Mouse (Mus musculus): ENCODE measurements around the gene Pou5f1. TPM values are rescaled to one million over a fixed set of nuclear protein-coding genes. Genes with fewer than 3 reads are reported as not detected.

Gene Pou5f1
- polyA plus RNA-seq, 1 experiment: 102 TPM

DNA sequence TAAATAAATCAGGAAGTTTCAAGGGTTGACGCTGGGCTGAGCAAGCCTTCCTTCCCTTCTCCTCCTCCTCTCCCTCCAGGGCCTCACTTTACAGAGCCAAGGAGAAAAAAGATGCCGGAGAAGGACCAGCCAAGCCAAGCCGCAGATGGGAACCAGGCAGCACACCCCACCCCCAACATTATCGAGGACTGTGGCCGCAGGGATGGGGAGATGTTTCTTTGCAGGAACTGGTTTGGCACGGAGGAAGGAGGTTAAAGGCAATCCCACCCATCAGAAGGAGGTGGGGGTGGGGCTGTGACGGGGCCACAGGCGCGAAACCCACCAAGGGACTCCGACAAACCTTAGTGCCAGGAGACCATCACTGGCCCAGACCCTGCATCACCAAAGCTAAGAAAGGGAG is 19.1 kb upstream of the Pou5f1 start:
- WGBS: 46% methylated on average over 10 of the region's 10 CpGs
- Histone ChIP-seq H3K4me1 (ENCODE audit: control insufficient read depth, insufficient read depth, low read length) (no peaks in the 10 kb centered on the region; the same call in 1 of the 2 replicates), H3K27ac (ENCODE audit: control insufficient read depth, insufficient read depth, low read depth, low read length, poor library complexity) (no peak overlapping the region), H3K4me3 (replicated peaks; ENCODE audit: control insufficient read depth, low read depth, low read length) (no peak overlapping the region)
- TF ChIP-seq POLR2A (IDR thresholded peaks at IDR 0.05; ENCODE audit: borderline replicate concordance, control insufficient read depth, low read depth, low read length) (no peak), CTCF (IDR thresholded peaks at IDR 0.05; ENCODE audit: control insufficient read depth, insufficient read depth, low read length) (no peak)

DNA sequence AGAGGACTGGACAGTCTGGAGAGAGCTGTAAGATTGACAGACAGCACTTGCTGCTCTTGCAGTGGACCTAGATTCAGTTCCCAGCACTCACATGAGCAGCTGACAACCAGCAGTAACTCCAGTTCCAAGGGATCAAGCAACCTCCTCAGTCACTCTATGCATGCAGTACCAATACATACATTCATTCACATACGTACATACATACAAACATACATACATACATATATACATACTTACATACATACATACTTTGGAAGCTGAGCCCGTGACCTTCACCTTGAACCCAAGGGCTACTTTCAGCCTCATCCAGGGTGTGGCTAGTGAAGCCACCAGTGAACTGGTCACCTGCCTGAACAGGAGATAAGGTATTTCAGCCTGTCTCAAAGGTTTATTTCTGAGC is 17.8 kb upstream of the Pou5f1 start:
- Histone ChIP-seq H3K4me3 (replicated peaks; ENCODE audit: control insufficient read depth, low read depth, low read length) (no peak overlapping the region), H3K27ac (ENCODE audit: control insufficient read depth, insufficient read depth, low read depth, low read length, poor library complexity) (no peak overlapping the region), H3K4me1 (ENCODE audit: control insufficient read depth, insufficient read depth, low read length) (no peaks in the 10 kb centered on the region; the same call in 1 of the 2 replicates)
- TF ChIP-seq CTCF (IDR thresholded peaks at IDR 0.05; ENCODE audit: control insufficient read depth, insufficient read depth, low read length): no peak
- no peak for TF ChIP-seq POLR2A (IDR thresholded peaks at IDR 0.05; ENCODE audit: borderline replicate concordance, control insufficient read depth, low read depth, low read length)
- 85% methylated on average over 2 of the region's 2 CpGs for WGBS

DNA sequence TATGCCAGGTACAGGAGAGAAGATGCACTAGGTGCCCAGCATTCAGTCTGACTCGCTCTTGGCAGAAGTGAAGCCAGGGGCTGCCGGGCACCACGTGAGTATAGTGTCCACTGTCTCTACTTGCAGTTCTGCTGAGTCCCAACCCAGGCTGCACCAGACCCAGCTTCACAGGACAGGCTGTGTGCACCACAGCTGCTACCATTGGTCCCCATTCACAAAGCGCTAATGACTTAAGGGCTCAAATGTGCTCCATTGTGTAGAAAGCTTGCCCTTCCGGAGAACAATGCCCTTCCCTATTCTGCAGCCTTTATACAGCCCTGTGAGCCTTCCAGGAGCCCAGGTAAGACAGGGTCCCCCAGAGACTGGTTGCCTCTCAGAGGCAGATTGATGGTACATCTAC is 15.5 kb upstream of the Pou5f1 start:
- no peak for TF ChIP-seq CTCF (IDR thresholded peaks at IDR 0.05; ENCODE audit: control insufficient read depth, insufficient read depth, low read length)
- TF ChIP-seq POLR2A (IDR thresholded peaks at IDR 0.05; ENCODE audit: borderline replicate concordance, control insufficient read depth, low read depth, low read length): no peak
- H3K4me1 ChIP-seq (ENCODE audit: control insufficient read depth, insufficient read depth, low read length): no peaks in the 10 kb centered on the region
- no peak overlapping the region for H3K27ac ChIP-seq (ENCODE audit: control insufficient read depth, insufficient read depth, low read depth, low read length, poor library complexity)
- no peak overlapping the region for H3K4me3 ChIP-seq (replicated peaks; ENCODE audit: control insufficient read depth, low read depth, low read length)
- 59% methylated on average over 5 of the region's 5 CpGs for WGBS

DNA sequence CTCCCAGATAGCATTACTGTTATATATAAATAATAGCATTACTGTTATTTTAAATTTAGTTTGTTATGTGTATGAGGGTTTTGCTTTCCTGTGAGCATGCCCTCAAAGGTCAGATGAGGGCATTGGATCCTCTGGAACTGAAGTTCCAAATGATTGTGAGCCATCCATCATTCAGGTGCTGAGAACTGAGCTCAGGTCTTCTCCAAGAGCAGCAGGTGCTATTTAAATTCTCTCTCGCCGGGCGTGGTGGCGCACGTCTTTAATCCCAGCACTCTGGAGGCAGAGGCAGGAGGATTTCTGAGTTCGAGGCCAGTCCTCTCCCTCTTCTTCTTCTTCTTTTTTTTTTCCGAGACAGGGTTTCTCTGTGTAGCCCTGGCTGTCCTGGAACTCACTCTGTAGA is 8.7 kb upstream of the Pou5f1 start:
- Histone ChIP-seq H3K4me1 (ENCODE audit: control insufficient read depth, insufficient read depth, low read length) (no peaks in the 10 kb centered on the region), H3K27ac (ENCODE audit: control insufficient read depth, insufficient read depth, low read depth, low read length, poor library complexity) (no peak overlapping the region), H3K4me3 (replicated peaks; ENCODE audit: control insufficient read depth, low read depth, low read length) (no peak overlapping the region)
- no peak for TF ChIP-seq POLR2A (IDR thresholded peaks at IDR 0.05; ENCODE audit: borderline replicate concordance, control insufficient read depth, low read depth, low read length)
- TF ChIP-seq CTCF (IDR thresholded peaks at IDR 0.05; ENCODE audit: control insufficient read depth, insufficient read depth, low read length): no peak
- WGBS: 79% methylated on average over 7 of the region's 7 CpGs

DNA sequence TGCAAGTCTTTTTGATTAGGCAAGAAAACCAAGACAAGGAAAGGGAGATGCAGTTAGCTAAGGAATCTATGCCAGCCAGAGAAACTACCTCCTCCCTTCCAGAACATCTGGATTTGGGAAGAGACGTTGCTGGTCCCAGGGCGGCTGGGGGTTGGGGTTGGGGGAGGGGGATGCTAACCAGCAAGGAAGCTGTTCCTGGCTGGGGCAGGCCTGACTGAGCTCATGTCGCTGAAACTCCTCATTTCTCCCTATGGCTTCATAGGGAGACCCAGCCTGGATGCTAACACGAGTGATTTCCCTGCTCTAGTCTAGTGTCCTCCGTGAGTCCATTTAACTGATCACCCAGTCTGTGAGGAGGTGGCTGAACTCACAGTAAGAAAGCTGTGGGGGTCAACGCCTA is 3.6 kb upstream of the Pou5f1 start:
- no peak overlapping the region for H3K27ac ChIP-seq (ENCODE audit: control insufficient read depth, insufficient read depth, low read depth, low read length, poor library complexity)
- no peaks in the 10 kb centered on the region for H3K4me1 ChIP-seq (ENCODE audit: control insufficient read depth, insufficient read depth, low read length)
- H3K4me3 ChIP-seq (replicated peaks; ENCODE audit: control insufficient read depth, low read depth, low read length): no peak overlapping the region
- 20% methylated on average over 6 of the region's 6 CpGs for WGBS
- TF ChIP-seq POLR2A (IDR thresholded peaks at IDR 0.05; ENCODE audit: borderline replicate concordance, control insufficient read depth, low read depth, low read length): no peak
- no peak for TF ChIP-seq CTCF (IDR thresholded peaks at IDR 0.05; ENCODE audit: control insufficient read depth, insufficient read depth, low read length)

DNA sequence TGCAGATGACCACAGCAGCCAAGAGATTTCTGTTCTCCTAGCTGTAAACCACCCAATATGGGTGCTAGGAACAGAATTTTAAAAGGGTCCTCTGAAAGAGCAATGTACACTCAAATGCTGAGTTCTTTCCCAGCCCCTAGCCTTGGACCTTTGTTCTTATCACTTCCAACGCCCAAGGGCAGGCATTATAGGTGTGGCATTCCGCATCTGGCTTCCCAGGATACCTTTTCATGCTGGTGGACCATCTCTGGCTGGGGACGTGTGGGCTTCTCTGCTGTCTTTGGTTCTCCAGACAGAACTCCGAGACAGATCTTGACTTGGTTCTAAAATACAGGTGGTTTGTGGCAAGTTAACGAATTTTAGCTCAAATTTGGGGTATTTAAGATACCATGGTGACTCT is 3.1 kb upstream of the Pou5f1 start:
- no peak for TF ChIP-seq CTCF (IDR thresholded peaks at IDR 0.05; ENCODE audit: control insufficient read depth, insufficient read depth, low read length)
- TF ChIP-seq POLR2A (IDR thresholded peaks at IDR 0.05; ENCODE audit: borderline replicate concordance, control insufficient read depth, low read depth, low read length): no peak
- Histone ChIP-seq H3K4me1 (ENCODE audit: control insufficient read depth, insufficient read depth, low read length) (no peaks in the 10 kb centered on the region), H3K27ac (ENCODE audit: control insufficient read depth, insufficient read depth, low read depth, low read length, poor library complexity) (no peak overlapping the region), H3K4me3 (replicated peaks; ENCODE audit: control insufficient read depth, low read depth, low read length) (no peak overlapping the region)
- WGBS: 51% methylated on average over 5 of the region's 5 CpGs

DNA sequence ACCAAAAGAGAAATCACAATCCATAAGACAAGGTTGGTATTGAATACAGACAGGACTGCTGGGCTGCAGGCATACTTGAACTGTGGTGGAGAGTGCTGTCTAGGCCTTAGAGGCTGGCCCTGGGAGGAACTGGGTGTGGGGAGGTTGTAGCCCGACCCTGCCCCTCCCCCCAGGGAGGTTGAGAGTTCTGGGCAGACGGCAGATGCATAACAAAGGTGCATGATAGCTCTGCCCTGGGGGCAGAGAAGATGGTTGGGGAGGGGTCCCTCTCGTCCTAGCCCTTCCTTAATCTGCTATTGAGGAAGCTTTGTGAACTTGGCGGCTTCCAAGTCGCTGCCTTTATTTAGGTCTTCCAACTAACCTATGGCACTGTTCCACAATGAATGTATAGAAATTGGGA is 2.0 kb upstream of the Pou5f1 start:
- no peaks in the 10 kb centered on the region for H3K4me1 ChIP-seq (ENCODE audit: control insufficient read depth, insufficient read depth, low read length)
- H3K4me3 ChIP-seq (replicated peaks; ENCODE audit: control insufficient read depth, low read depth, low read length): no peak overlapping the region
- WGBS: 33% methylated on average over 5 of the region's 5 CpGs
- H3K27ac ChIP-seq (ENCODE audit: control insufficient read depth, insufficient read depth, low read depth, low read length, poor library complexity): no peak overlapping the region
- TF ChIP-seq CTCF (IDR thresholded peaks at IDR 0.05; ENCODE audit: control insufficient read depth, insufficient read depth, low read length): no peak
- TF ChIP-seq POLR2A (IDR thresholded peaks at IDR 0.05; ENCODE audit: borderline replicate concordance, control insufficient read depth, low read depth, low read length): no peak

DNA sequence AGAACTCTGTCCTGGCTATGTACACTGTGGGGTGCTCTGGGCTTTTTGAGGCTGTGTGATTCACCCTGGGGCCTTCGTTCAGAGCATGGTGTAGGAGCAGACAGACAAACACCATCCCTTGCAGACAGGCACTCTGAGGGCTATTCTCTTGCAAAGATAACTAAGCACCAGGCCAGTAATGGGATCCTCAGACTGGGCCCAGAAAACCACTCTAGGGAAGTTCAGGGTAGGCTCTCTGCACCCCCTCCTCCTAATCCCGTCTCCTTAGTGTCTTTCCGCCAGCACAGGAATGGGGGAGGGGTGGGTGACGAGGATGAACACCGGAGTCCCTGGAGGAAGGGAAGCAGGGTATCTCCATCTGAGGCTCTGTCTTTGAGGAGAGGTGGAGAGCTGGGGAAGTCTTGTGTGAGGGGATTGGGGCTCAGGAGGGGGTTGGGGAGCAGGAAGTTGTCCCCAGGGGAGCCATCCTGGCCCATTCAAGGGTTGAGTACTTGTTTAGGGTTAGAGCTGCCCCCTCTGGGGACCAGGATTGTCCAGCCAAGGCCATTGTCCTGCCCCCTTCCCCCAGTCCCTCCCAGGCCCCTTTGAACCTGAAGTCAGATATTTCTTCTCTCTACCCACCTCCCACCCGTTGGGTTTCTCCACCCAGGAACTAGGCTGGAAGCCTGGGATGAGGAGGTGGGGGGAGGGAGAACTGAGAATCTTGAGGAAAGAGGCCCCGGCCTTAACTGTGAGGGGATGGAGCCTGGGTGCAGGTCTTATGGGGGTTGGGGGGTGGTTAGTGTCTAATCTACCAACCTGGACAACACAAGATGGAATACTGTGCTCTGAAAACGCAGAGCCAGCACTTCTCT is 963 bp upstream of the Pou5f1 start:
- TF ChIP-seq CTCF (IDR thresholded peaks at IDR 0.05; ENCODE audit: control insufficient read depth, insufficient read depth, low read length): no peak
- TF ChIP-seq POLR2A (IDR thresholded peaks at IDR 0.05; ENCODE audit: borderline replicate concordance, control insufficient read depth, low read depth, low read length): no peak
- H3K4me3 ChIP-seq (replicated peaks; ENCODE audit: control insufficient read depth, low read depth, low read length): no peak overlapping the region
- 45% methylated on average over 8 of the region's 8 CpGs for WGBS
- no peaks in the 10 kb centered on the region for H3K4me1 ChIP-seq (ENCODE audit: control insufficient read depth, insufficient read depth, low read length)
- no peak overlapping the region for H3K27ac ChIP-seq (ENCODE audit: control insufficient read depth, insufficient read depth, low read depth, low read length, poor library complexity)

All from bone marrow, adult 2 months (tissue).